Mouse (Mus musculus): ENCODE data around the gene Flad1.
"Not testable (repeated sequence)": the region's sequence is repeated elsewhere in the genome, so short reads cannot be mapped to it uniquely, and the experiment has no call there.

Gene Flad1

GRCm38 (mm10) chr3:89411490-89412393, at the start of gene Flad1:
TSS of gene Flad1 (minus strand) at chr3:89411870.
- peak; percentile 100 for DNase-seq (ENCODE audit: low read depth)

GRCm38 (mm10) chr3:89458965-89459807, 47.5 kb upstream of the Flad1 start:
- DNase-seq (ENCODE audit: low read depth) = no peak

- peak; percentile 56 for DNase-seq (ENCODE audit: low read depth)
Measured at GRCm38 (mm10) chr3:89458372-89458964, 46.8 kb upstream of the Flad1 start.

GRCm38 (mm10) chr3:89456726-89457665, 45.3 kb upstream of the Flad1 start:
- no peak for DNase-seq (ENCODE audit: low read depth)

- no peak for DNase-seq (ENCODE audit: low read depth)
Measured at GRCm38 (mm10) chr3:89455786-89456285, 44.2 kb upstream of the Flad1 start.

GRCm38 (mm10) chr3:89454401-89455177, 42.9 kb upstream of the Flad1 start, which contains the start of gene Pmvk:
TSS of gene Pmvk (plus strand) at chr3:89454541.
- DNase-seq (ENCODE audit: low read depth) = no peak

- DNase-seq (ENCODE audit: low read depth) = no peak
Measured at GRCm38 (mm10) chr3:89451916-89452315, 40.2 kb upstream of the Flad1 start.

GRCm38 (mm10) chr3:89449541-89449940, 37.9 kb upstream of the Flad1 start:
- DNase-seq (ENCODE audit: low read depth) = no peak

GRCm38 (mm10) chr3:89448720-89449537, 37.3 kb upstream of the Flad1 start:
- no peak for DNase-seq (ENCODE audit: low read depth)

GRCm38 (mm10) chr3:89440691-89441090, 29.0 kb upstream of the Flad1 start:
- no peak for DNase-seq (ENCODE audit: low read depth)

- no peak for DNase-seq (ENCODE audit: low read depth)
Measured at GRCm38 (mm10) chr3:89437269-89437668, 25.6 kb upstream of the Flad1 start.

- DNase-seq (ENCODE audit: low read depth) = no peak
Measured at GRCm38 (mm10) chr3:89436176-89437113, 24.8 kb upstream of the Flad1 start, which contains the start of gene Pbxip1. TSS of gene Pbxip1 (plus strand) at chr3:89436706.

GRCm38 (mm10) chr3:89435041-89435440, 23.4 kb upstream of the Flad1 start:
- no peak for DNase-seq (ENCODE audit: low read depth)

- DNase-seq (ENCODE audit: low read depth) = no peak
Measured at GRCm38 (mm10) chr3:89434532-89434931, 22.9 kb upstream of the Flad1 start.

- DNase-seq (ENCODE audit: low read depth) = no peak
Measured at GRCm38 (mm10) chr3:89432606-89433005, 20.9 kb upstream of the Flad1 start.

- DNase-seq (ENCODE audit: low read depth) = peak; percentile 87
Measured at GRCm38 (mm10) chr3:89430171-89431159, 18.8 kb upstream of the Flad1 start, which contains the start of gene Pygo2. TSS of gene Pygo2 (plus strand) at chr3:89430214.

GRCm38 (mm10) chr3:89429021-89429420, 17.4 kb upstream of the Flad1 start:
- DNase-seq (ENCODE audit: low read depth) = not testable (repeated sequence)
